Mouse (Mus musculus) heart, postnatal 36 days (tissue): Measurements from ENCODE around the gene Mrpl51. TPM values are rescaled to one million over a fixed set of nuclear protein-coding genes. Genes with fewer than 3 reads are reported as not detected.
A peak's percentile ranks its signal among the peaks of the same experiment; 100 is the strongest.

Experiments
- DNase-seq, 2 experiments: peaks; one replicate each; pipeline ENCODE4 v3.0.0; 2021 to 2022
- intact Hi-C: fragments of 180-260 bp; cut with DNase I; formaldehyde crosslinking; loops from one replicate; pipeline ENCODE4 v1.15.1; 2025
- microRNA-seq, 2 experiments: library from miRNA; unstranded; fragments of <30 nt; microRNA quantifications; one replicate each; pipeline ENCODE4 v1.2.0; 2021; ENCODE audit warnings: borderline number of aligned reads in 2 of 2
- total RNA-seq, 2 experiments: library from RNA; stranded (reverse); gene quantifications; 2 replicates each; pipeline ENCODE4 v1.2.3; 2021

The Mrpl51 gene
- total RNA-seq, 2 experiments from 2014 or later = 308 to 334 TPM

DNA sequence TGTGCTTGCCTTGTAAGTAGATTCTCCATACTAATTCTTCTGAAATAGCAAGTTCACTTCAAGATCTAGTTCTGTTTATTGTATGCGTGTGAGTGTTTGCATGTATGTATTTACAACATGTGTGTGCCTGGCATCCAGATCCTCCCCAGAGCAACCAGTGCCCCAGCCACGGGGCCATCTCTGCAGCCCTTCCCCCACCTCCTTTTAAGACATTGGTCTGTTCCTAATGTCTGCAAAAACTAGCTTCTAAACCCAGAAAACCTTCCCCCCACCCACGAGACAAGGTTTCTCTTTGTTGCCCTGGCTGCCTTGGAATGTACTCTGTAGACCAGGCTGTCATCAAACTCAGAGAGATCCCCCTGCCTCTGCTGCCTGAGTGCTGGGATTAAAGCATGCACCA is 31.0 kb downstream of the Mrpl51 start:
- DNase-seq = no peak
- intact Hi-C loops = no loop called here

DNA sequence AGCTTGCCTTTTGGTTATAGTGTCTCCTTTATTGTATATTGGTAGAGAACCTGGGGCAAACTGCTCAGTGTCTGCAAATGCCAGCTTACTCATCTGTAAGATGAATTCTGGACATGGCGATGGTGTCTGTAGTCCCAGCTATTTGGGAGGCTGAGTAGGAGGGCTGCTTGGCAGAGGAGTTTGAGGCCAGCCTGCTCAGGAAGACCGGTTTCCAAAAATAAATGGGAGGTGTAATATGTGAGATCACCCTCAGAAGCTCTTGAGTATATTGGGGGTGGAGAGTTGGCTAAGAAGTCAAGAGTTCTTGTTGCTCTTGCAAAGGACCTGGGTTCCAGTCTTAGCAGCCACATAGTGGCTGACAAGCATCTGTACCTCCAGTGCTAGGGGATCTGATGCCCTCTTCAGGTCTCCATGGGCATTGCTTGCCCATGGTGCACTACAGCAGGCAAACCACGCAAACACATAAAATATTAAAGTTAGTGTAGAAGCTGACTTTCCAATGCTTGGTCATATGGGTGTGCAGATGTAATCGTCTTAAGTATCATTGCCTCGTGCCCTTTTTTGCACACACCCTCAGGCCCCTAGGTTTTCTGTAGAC is 34.0 kb downstream of the Mrpl51 start:
- intact Hi-C loops = loop anchor here (5.0 kb wide), 1 partner anchor 63 kb away; no protein-coding TSS in a partner anchor
- DNase-seq = no peak

DNA sequence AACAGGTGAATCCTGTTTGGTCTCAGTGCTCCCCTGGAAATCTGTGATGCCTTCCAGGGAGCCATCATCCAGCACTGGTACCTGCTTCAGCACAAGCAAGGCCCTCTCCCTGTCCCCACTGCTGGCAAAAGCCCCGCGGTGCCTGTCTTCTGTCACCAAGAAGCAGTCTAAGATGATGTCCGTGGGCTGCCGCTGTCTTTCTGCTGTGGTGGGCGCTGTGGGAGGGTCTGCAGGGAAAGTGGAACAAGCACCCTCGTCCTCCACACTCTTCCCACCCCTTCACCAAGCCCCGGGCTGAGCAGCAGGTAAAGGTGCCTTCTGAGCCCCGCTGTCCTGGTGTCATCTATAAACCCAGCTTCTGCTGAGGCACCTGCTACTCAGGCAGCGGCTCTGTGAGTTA is 39.0 kb downstream of the Mrpl51 start:
- intact Hi-C loops = no loop called here
- DNase-seq = no peak

DNA sequence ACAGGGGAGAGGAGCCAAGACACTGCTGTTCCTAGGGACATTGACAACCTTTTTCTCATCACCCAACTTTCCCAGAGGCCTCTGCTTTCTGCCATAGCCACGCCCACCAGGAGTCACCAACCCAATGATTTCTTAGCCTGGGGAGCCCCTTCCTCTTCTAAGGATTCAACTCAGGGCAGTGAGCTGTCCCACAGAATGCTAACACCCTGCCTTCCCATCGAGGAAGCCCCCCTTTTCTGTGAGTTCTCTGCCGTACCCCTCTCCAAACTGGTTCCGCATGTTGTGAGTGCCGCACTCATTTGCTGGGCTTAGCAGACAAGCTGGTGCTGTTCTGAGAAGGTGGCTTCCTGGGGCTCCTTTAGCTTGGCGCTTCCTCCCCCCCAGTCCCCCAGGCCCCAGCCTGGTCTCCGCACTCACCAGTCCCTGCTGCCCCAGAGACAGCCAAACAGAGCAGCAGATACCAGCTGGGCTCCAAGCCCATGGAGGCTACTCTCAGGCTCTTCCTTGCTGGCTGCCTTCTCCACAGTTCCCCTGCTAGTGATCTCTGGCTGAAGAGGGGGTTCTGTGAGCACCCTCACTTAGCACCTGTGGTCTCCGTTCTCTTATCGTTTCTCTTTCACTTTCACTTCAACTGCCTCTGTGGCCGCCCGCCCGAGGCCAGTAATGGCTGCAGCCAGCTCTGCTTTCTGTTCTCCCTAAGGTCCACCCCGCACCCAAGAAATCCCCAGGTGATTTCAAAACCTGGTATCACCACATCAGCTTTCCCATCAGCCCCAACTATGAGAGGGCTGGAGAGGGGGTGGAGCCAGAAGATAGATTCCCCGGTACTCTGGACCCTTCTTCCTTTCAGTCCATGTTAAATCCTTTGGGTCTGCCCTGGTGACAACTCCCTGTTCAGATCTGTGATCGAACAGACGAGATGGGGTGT is 39.8 kb downstream of the Mrpl51 start, which contains the start of gene Tapbpl:
TSS of gene Tapbpl (minus strand) at position 744 of the 928 bp plus-strand sequence.
- intact Hi-C loops = no loop called here
- DNase-seq = peak; percentile 67 to 77

DNA sequence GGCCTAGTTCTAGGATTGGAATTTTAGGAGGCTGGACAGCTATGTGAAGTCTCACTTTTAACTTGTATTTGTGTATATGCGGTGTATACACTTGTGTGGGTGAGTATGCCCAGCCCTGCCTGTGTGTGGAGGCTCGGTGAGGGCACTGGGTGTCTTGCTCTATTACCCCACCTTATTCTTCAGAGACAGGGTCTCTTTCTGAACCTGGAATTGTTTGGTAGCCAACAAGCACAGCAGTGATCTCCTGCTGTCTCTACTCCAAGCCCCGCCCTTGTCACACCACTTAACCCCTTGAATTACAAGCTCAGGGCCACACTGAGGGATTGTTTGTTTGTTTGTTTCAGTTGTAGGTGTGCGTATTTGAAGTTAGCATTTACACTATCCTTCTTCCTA is 40.4 kb downstream of the Mrpl51 start:
- DNase-seq = no peak
- intact Hi-C loops = no loop called here

DNA sequence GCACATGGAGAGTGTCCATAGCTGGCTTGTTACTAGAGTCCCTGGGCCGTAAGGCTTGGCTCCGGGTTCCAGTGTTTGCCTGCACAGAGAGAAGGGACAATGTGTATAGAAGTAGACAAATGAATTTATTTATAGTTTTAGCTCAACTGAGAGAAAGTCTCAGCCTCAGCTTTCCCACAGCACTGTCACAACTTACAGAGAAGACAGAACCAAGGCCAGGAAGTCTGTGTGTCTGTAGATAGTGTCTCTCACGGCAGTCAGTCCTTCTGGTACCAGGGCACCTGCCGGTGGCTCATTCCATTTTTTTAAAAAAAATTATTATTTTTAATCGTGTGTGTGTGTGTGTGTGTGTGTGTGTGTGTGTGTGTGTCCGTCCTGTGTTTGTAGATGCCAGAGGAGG is 40.9 kb downstream of the Mrpl51 start:
- DNase-seq = no peak
- intact Hi-C loops = no loop called here

DNA sequence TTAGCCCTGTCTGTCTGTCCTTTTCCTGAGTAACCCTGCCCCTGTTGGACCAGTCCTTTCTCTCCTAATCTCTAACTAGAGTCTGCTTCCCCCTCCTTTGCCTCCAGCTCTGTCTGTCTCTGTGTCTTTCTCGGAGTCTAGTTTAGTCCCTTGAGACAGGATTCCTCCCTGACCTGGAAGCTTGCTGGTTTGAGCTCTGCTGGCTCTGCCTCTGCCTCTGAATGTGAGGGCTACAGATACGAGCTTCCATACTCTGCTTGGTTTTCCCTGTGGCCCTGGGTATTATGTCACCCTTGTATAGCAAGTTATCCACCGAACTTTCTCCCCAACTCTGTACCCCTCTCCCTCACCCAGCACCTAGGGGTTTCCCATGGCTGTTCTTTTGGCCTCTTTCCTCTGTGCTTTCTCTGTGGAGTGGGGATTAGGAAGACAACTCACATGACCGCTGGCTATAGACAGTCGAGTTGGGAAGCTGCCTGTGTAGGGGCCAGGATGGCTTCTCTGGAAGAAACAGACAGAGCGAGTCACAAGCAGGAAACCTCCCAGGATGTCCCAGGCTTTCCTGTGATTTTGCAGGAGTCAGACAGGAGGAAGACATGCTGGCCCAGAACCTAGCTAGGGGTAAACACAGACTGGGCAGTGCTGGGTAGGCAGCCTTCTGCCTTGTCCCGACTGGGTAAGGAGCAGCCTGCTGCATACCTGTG is 42.4 kb downstream of the Mrpl51 start:
- intact Hi-C loops = no loop called here

DNA sequence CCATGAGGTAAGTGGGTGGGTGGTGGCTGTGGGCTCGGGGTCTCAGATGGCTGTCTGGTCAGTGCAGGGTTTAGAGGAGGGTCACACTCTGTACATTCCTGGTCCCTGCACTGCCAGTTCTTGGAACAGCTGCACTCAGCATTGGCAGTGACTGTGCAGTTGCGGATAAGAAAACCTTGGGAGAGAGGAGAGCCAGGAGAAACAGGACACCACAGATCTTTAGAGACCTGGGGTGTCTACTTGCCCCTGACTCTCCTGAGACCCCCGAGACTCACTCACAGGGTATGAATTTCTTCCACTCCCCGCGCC is 42.9 kb downstream of the Mrpl51 start:
- DNase-seq = no peak
- intact Hi-C loops = no loop called here

More for the DNA sequence above, 42.4 kb downstream of the Mrpl51 start:
- no peak for DNase-seq

DNA sequence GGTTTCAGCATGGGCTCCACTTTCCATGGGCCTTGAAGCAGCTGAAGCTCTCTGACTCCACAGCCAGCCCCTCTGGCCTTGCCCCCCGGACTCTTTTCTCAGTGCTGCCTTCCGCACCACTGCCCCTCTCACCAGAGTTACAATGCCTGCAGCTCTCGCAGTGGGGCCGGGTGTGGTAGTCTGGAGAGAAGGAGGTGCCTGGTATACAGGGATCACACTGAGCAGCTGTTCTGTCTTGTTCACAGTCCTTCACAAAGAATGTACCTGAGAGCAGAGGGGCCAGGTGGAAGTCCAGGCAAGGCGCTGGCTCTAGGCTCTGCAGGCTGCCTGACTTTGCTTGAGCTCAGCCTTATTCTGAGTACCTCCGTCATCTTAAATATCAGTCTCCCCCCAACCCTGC is 44.7 kb downstream of the Mrpl51 start:
- intact Hi-C loops = no loop called here
- DNase-seq = no peak

DNA sequence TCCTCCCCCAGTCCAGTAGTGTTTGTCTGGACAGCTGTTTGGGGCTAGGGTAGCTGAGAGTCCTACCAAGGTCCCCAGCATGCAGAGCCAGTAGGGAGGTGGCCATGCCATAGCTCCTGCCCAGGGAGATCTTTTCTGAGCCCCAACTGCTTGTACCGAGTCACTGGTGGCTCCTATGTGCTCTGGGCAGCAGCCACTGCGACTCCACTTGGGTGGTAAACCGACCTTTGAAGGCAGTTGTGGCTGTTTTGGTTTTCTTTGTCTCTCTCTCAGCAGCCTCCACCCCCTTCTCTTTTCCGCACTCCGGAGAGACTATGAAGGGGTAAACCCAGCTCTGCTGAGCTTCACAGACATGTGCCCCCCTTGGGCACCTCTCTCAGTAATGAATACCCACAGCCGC is 45.2 kb downstream of the Mrpl51 start, which contains the start of gene Cd27:
TSS of gene Cd27 (minus strand) at position 229 of the 400 bp plus-strand sequence.
- no peak for DNase-seq
- intact Hi-C loops = no loop called here

DNA sequence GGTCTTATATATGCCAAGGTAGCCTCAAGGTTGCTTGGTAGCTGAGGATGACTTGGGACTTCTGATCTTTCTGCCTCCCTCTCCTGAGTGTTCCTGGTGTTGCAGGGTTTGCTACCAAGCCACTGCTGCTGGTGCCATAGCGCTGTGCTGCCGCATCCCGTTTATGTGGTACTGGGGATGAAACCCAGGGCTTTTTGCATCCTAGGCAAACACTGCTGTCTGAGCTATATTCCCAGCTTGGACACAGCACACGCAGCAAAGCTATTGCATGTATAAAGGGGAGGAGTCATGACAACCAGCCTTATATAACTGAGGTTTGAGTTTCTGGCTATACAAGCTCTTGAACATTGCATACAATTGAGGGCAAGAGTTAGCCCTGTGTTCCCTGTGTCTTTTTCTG is 45.8 kb downstream of the Mrpl51 start:
- no peak for DNase-seq
- intact Hi-C loops = no loop called here

DNA sequence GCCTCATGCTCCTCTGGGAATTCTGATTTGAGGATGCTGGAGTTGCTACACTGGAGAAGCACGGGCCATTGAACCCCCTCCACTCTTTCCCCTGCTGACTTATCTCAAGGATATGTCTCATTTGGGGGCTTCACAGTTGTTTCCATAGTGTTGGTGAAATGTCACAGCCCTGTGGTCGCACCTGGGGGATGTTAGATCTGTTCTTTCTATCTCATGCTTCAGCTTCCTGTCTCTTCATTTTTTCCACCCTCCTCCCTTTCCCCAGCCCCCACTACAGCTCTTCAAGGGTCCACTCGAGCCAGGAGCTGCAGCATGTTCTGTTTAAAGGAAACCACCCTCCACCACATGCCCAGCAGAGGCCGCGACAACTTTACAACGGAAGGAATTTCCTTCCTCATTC is 46.8 kb downstream of the Mrpl51 start:
- intact Hi-C loops = no loop called here

DNA sequence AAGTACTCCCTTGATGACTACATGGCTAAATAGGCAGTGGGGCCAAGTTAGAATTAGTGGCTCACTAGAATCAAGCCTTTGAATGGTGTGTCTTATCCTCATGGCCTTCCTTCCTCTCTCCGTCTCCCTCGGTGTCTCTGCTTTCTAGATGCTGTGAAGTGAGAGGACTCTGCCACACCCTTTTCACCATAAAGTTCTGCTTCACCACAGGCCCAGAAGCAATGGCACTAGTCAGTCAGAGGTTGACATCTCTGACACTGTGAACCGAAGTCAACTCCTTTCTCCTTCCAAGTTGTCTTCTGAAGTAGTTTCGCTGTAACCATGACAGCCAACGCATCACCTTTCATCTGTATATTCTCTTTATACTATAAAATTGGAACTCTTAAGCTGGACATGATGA is 47.9 kb downstream of the Mrpl51 start:
- intact Hi-C loops = no loop called here
- no peak for DNase-seq

More for the DNA sequence above, 46.8 kb downstream of the Mrpl51 start:
- no peak for DNase-seq

DNA sequence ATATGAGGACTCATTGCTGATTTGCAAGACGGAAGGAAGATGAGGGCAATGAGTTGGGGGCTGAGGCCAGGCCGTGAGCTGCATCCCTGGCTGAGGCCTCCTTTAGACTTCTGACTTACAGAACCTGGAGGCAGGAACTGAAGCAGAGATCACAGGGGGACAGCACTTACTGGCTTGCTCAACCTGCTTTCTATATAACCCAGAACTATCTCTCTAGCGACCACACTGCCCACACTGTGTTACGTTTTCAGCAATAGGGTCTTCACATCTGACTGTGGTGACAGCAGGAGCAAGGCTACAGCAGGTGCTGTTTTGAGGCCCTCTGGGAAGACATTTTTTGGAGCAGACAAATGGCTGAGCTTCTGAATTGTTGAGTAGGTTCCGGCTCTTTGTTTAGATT is 49.0 kb downstream of the Mrpl51 start:
- intact Hi-C loops = no loop called here
- no peak for DNase-seq

DNA sequence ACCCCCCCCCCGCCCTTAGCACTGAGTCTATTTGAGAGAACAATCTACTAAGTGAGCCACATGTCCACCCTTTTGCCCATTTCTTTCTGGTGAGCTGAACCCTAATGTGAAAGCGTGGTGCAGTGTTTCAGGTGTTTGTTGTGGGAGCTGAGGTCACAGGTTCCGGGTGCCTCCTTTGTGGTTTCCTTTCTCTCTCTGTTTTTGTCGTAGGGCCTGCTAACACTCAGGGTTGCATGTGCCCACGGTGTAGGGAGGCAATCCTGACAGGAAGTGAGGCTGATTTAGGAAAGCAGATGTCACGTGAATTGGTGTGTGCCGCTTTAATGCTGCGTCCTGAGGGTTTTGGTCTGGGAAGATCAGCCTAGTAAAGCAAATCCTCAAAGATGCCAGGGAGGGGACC is 50.0 kb downstream of the Mrpl51 start:
- no peak for DNase-seq
- intact Hi-C loops = no loop called here

DNA sequence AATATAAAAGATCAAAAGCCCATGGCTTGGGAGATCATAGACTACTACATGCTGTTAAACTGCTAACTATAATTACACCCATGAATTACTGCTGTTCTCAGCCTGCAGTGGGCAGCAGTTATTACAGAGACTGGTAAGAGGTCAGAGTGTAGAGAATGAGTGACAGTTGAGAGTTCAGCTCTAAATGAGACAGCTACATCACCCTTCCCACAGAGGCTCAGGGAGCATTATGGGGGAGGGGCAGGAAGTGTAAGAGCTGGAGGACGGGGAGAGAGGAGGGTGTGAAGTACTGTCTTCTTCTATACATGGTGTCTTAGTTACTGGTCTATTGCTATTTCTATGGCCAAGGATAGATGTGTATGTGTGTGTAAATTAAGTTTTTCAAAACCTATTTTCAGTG is 53.0 kb downstream of the Mrpl51 start:
- no peak for DNase-seq
- intact Hi-C loops = no loop called here

Small RNAs within 50 kb of the gene (microRNA-seq; reads per million reads assigned to microRNA genes)
- gene Mir3098 = 0.72 to 2.7 reads per million in 2 experiments
- gene Mir8113 = 0 reads per million in 2 experiments

Other genes starting within 250 kb of the Mrpl51 start
- 10 to 100 TPM; 93.6 to 98.8 TPM for gene Cops7a, start 226.3 kb upstream of the Mrpl51 start, total RNA-seq
- gene Pianp, start 195.1 kb upstream of the Mrpl51 start, total RNA-seq = 1 to 10 TPM in 1 of 2 experiments, under 1 TPM in 1; 0.81 to 1.0 TPM
- gene Zfp384, start 182.7 kb upstream of the Mrpl51 start, total RNA-seq = 10 to 100 TPM; 19.6 to 21.6 TPM
- gene Ing4, start 152.0 kb upstream of the Mrpl51 start, total RNA-seq = 10 to 100 TPM; 30.5 to 34.4 TPM
- gene Acrbp, start 142.1 kb upstream of the Mrpl51 start, total RNA-seq = 1 to 10 TPM; 1.7 to 2.1 TPM
- gene Lpar5, start 123.9 kb upstream of the Mrpl51 start, total RNA-seq = under 1 TPM in 1 of 2 experiments, not detected in 1; 0.24 TPM
- gene Chd4, start 95.8 kb upstream of the Mrpl51 start, total RNA-seq = 100 to 1,000 TPM; 118 to 127 TPM
- 10 to 100 TPM; 20.3 to 21.0 TPM for gene Nop2, start 59.9 kb upstream of the Mrpl51 start, total RNA-seq
- gene Iffo1, start 46.6 kb upstream of the Mrpl51 start, total RNA-seq = 1 to 10 TPM; 6.6 to 9.4 TPM
- 1,000 to 10,000 TPM; 4,473 to 4,723 TPM for gene Gapdh, start 25.3 kb upstream of the Mrpl51 start, total RNA-seq
- 10 to 100 TPM; 20.8 to 25.3 TPM for gene Ncapd2, start 100 bp upstream of the Mrpl51 start, total RNA-seq
- 1 to 10 TPM; 5.0 to 6.5 TPM for gene Vamp1, start 23.8 kb downstream of the Mrpl51 start, total RNA-seq
- 1 to 10 TPM; 4.4 to 5.1 TPM for gene Tapbpl, start 40.1 kb downstream of the Mrpl51 start, total RNA-seq
- gene Cd27, start 45.2 kb downstream of the Mrpl51 start, total RNA-seq = under 1 TPM in 1 of 2 experiments, not detected in 1; 0.49 TPM
- gene Tuba3a, start 94.2 kb downstream of the Mrpl51 start, total RNA-seq = not detected
- gene Ltbr, start 122.1 kb downstream of the Mrpl51 start, total RNA-seq = 10 to 100 TPM; 28.8 to 31.3 TPM
- gene Scnn1a, start 128.9 kb downstream of the Mrpl51 start, total RNA-seq = 1 to 10 TPM in 1 of 2 experiments, under 1 TPM in 1; 0.46 to 1.1 TPM
- gene Tnfrsf1a, start 157.6 kb downstream of the Mrpl51 start, total RNA-seq = 10 to 100 TPM; 59.6 to 63.7 TPM
- gene Plekhg6, start 189.0 kb downstream of the Mrpl51 start, total RNA-seq = not detected